Mouse (Mus musculus) lung, adult 2 months (tissue): ENCODE data around the gene Neu3.

Source experiments
- CTCF ChIP-seq: fragments of 200-500 bp; IDR thresholded peaks from 2 replicates; pipeline ENCODE4 v1.5.1; 2011; ENCODE audit warnings: mild to moderate bottlenecking, low read length, control low read depth; ENCODE audit not compliant: insufficient read depth
- POLR2A ChIP-seq: fragments of 200-500 bp; IDR thresholded peaks from 2 replicates; pipeline ENCODE4 v1.6.1; 2011; ENCODE audit warnings: low read depth, mild to moderate bottlenecking, control low read depth, low read length, borderline replicate concordance; ENCODE audit errors: extremely low read depth

- no peak for TF ChIP-seq POLR2A
- no peak for TF ChIP-seq CTCF
Observed at GRCm38 (mm10) chr7:99794096-99794495, 34.1 kb downstream of the Neu3 start.
